Mouse (Mus musculus): Measurements from ENCODE around the gene Sparcl1. TPM values are rescaled to one million over a fixed set of nuclear protein-coding genes. Genes with fewer than 3 reads are reported as not detected.

Sparcl1 gene
- polyA plus RNA-seq, 1 experiment, result 0.02 TPM

- H3K79me2 ChIP-seq (ENCODE audit: control insufficient read depth, insufficient read depth), result no peaks in the 10 kb centered on the region
- no peaks in the 10 kb centered on the region for H3K27me3 ChIP-seq (ENCODE audit: control insufficient read depth, insufficient read depth, insufficient read length)
- no peaks in the 10 kb centered on the region for H3K36me3 ChIP-seq (ENCODE audit: control insufficient read depth, insufficient read depth)
- H3ac ChIP-seq (ENCODE audit: control insufficient read depth, insufficient read length), result no peak overlapping the region
- TF ChIP-seq SRF (IDR thresholded peaks at IDR 0.05; ENCODE audit: control insufficient read depth, insufficient read length, low read depth) (no peak), POLR2AphosphoS2 (IDR thresholded peaks at IDR 0.05; ENCODE audit: insufficient read length, low read depth) (no peak), MAX (IDR thresholded peaks at IDR 0.05; ENCODE audit: low read depth) (no peak), TCF12 (IDR thresholded peaks at IDR 0.05; ENCODE audit: insufficient read depth, poor library complexity, severe bottlenecking) (no peak), E2F4 (IDR thresholded peaks at IDR 0.05; ENCODE audit: insufficient read depth) (no peak)
- H3K4me3 ChIP-seq, result no peak overlapping the region
- no peak overlapping the region for H3K4me2 ChIP-seq (ENCODE audit: low read depth)
Measured at GRCm38 (mm10) chr5:104141067-104141466, 27.5 kb upstream of the Sparcl1 start.

- H3K4me2 ChIP-seq (ENCODE audit: low read depth), result no peak overlapping the region
- no peaks in the 10 kb centered on the region for H3K27me3 ChIP-seq (ENCODE audit: control insufficient read depth, insufficient read depth, insufficient read length)
- no peak overlapping the region for H3ac ChIP-seq (ENCODE audit: control insufficient read depth, insufficient read length)
- no peaks in the 10 kb centered on the region for H3K79me2 ChIP-seq (ENCODE audit: control insufficient read depth, insufficient read depth)
- TF ChIP-seq REST (IDR thresholded peaks at IDR 0.05; ENCODE audit: insufficient read depth, insufficient read length) (no peak), MYOG (IDR thresholded peaks at IDR 0.05; ENCODE audit: control insufficient read depth in 1 of 3, insufficient read depth in 1 of 3, insufficient read length in 2 of 3, low read depth in 2 of 3) (no peak), USF1 (IDR thresholded peaks at IDR 0.05; ENCODE audit: low read depth) (no peak)
- H3K4me3 ChIP-seq, result no peak overlapping the region
- H3K36me3 ChIP-seq (ENCODE audit: control insufficient read depth, insufficient read depth), result no peaks in the 10 kb centered on the region
Measured at GRCm38 (mm10) chr5:104137920-104138541, 24.5 kb upstream of the Sparcl1 start.

GRCm38 (mm10) chr5:104133752-104134151, 20.2 kb upstream of the Sparcl1 start:
- Histone ChIP-seq H3ac (ENCODE audit: control insufficient read depth, insufficient read length) (no peak overlapping the region), H3K36me3 (ENCODE audit: control insufficient read depth, insufficient read depth) (no peaks in the 10 kb centered on the region), H3K4me2 (ENCODE audit: low read depth) (no peak overlapping the region), H3K79me2 (ENCODE audit: control insufficient read depth, insufficient read depth) (no peaks in the 10 kb centered on the region), H3K27me3 (ENCODE audit: control insufficient read depth, insufficient read depth, insufficient read length) (no peaks in the 10 kb centered on the region), H3K4me3 (no peak overlapping the region)
- TF ChIP-seq POLR2A (IDR thresholded peaks at IDR 0.05; ENCODE audit: insufficient read length, low read depth) (no peak), TCF3 (IDR thresholded peaks at IDR 0.05; ENCODE audit: insufficient read length, low read depth) (no peak), E2F4 (IDR thresholded peaks at IDR 0.05; ENCODE audit: insufficient read depth) (no peak), MYOG (IDR thresholded peaks at IDR 0.05; ENCODE audit: control insufficient read depth in 1 of 3, insufficient read depth in 1 of 3, insufficient read length in 2 of 3, low read depth in 2 of 3) (no peak), POLR2AphosphoS2 (IDR thresholded peaks at IDR 0.05; ENCODE audit: insufficient read length, low read depth) (no peak), USF1 (IDR thresholded peaks at IDR 0.05; ENCODE audit: low read depth) (no peak), CEBPB (IDR thresholded peaks at IDR 0.05; ENCODE audit: insufficient read depth, poor library complexity, severe bottlenecking) (no peak), REST (IDR thresholded peaks at IDR 0.05; ENCODE audit: insufficient read depth, insufficient read length) (no peak), TCF12 (IDR thresholded peaks at IDR 0.05; ENCODE audit: insufficient read depth, poor library complexity, severe bottlenecking) (no peak), MYOD1 (IDR thresholded peaks at IDR 0.05; ENCODE audit: control insufficient read depth in 1 of 3, insufficient read length in 2 of 3, low read depth in 2 of 3) (no peak)

DNA sequence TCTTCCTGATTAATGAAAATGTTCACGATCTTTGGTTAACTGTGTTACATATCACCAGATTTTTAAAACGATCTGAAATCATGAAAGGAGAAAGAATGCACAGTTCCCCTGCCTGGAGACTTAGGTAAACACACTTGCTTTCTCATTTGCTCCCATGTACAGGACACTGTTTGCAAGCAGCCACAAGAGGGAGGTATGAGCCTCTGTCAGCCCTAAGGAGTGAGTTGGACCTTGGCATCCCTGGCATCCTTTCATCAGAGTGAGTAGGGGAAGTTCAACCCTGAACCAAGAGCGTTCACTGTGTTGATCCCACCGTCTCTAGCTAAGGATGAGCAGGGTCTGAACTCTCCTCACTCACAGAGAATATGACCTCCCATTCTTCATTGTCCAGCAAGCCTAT, 18.0 kb upstream of the Sparcl1 start:
- no peak overlapping the region for H3K4me3 ChIP-seq
- TF ChIP-seq CEBPB (IDR thresholded peaks at IDR 0.05; ENCODE audit: insufficient read depth, poor library complexity, severe bottlenecking) (no peak), MYOD1 (IDR thresholded peaks at IDR 0.05; ENCODE audit: control insufficient read depth in 1 of 3, insufficient read length in 2 of 3, low read depth in 2 of 3) (no peak), USF1 (IDR thresholded peaks at IDR 0.05; ENCODE audit: low read depth) (no peak), POLR2A (IDR thresholded peaks at IDR 0.05; ENCODE audit: insufficient read length, low read depth) (no peak), REST (IDR thresholded peaks at IDR 0.05; ENCODE audit: insufficient read depth, insufficient read length) (no peak), TCF12 (IDR thresholded peaks at IDR 0.05; ENCODE audit: insufficient read depth, poor library complexity, severe bottlenecking) (no peak), MYOG (IDR thresholded peaks at IDR 0.05; ENCODE audit: control insufficient read depth in 1 of 3, insufficient read depth in 1 of 3, insufficient read length in 2 of 3, low read depth in 2 of 3) (no peak)
- H3K79me2 ChIP-seq (ENCODE audit: control insufficient read depth, insufficient read depth), result no peaks in the 10 kb centered on the region
- no peaks in the 10 kb centered on the region for H3K36me3 ChIP-seq (ENCODE audit: control insufficient read depth, insufficient read depth)
- H3K4me2 ChIP-seq (ENCODE audit: low read depth), result no peak overlapping the region
- H3K27me3 ChIP-seq (ENCODE audit: control insufficient read depth, insufficient read depth, insufficient read length), result no peaks in the 10 kb centered on the region
- H3ac ChIP-seq (ENCODE audit: control insufficient read depth, insufficient read length), result no peak overlapping the region

DNA sequence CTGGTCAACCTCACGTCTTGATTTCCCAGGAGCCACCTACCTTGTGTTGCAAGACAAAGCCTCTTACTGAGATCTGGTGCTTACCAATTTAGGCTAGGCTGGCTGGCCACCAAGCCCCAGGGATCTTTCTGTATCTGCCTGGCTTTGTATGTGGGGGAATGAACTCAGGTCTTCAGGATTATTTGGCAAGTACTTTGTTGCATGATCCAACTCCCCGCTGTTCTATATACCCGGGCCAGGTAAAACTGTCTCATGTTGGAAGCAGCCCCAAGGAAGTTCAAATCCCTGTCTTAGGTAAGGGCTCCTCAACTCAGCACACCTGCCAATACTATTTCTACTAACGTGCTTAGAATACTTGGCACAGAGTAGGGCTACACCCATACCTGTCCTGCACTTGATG, 17.4 kb upstream of the Sparcl1 start:
- Histone ChIP-seq H3ac (ENCODE audit: control insufficient read depth, insufficient read length) (no peak overlapping the region), H3K4me2 (ENCODE audit: low read depth) (no peak overlapping the region), H3K36me3 (ENCODE audit: control insufficient read depth, insufficient read depth) (no peaks in the 10 kb centered on the region), H3K27me3 (ENCODE audit: control insufficient read depth, insufficient read depth, insufficient read length) (no peaks in the 10 kb centered on the region), H3K79me2 (ENCODE audit: control insufficient read depth, insufficient read depth) (no peaks in the 10 kb centered on the region), H3K4me3 (no peak overlapping the region)
- TF ChIP-seq TCF3 (IDR thresholded peaks at IDR 0.05; ENCODE audit: insufficient read length, low read depth) (no peak), POLR2A (IDR thresholded peaks at IDR 0.05; ENCODE audit: insufficient read length, low read depth) (no peak), CEBPB (IDR thresholded peaks at IDR 0.05; ENCODE audit: insufficient read depth, poor library complexity, severe bottlenecking) (no peak), USF1 (IDR thresholded peaks at IDR 0.05; ENCODE audit: low read depth) (no peak), TCF12 (IDR thresholded peaks at IDR 0.05; ENCODE audit: insufficient read depth, poor library complexity, severe bottlenecking) (no peak), REST (IDR thresholded peaks at IDR 0.05; ENCODE audit: insufficient read depth, insufficient read length) (no peak), SRF (IDR thresholded peaks at IDR 0.05; ENCODE audit: control insufficient read depth, insufficient read length, low read depth) (no peak), MYOG (IDR thresholded peaks at IDR 0.05; ENCODE audit: control insufficient read depth in 1 of 3, insufficient read depth in 1 of 3, insufficient read length in 2 of 3, low read depth in 2 of 3) (no peak), MAX (IDR thresholded peaks at IDR 0.05; ENCODE audit: low read depth) (no peak), E2F4 (IDR thresholded peaks at IDR 0.05; ENCODE audit: insufficient read depth) (no peak), POLR2AphosphoS2 (IDR thresholded peaks at IDR 0.05; ENCODE audit: insufficient read length, low read depth) (no peak), MYOD1 (IDR thresholded peaks at IDR 0.05; ENCODE audit: control insufficient read depth in 1 of 3, insufficient read length in 2 of 3, low read depth in 2 of 3) (no peak)

Measured in myocyte (in vitro differentiated cells).